Mouse (Mus musculus) liver, postnatal 0 days (tissue): ENCODE results near the gene Rnf141.
A peak's percentile ranks its signal among the peaks of the same experiment; 100 is the strongest.

ENCODE experiments used
- CTCF ChIP-seq: sonication (generic); IDR thresholded peaks from 2 replicates; pipeline ENCODE4 v1.5.1; 2016; ENCODE audit warnings: antibody characterized with exemption, low read depth
- EP300 ChIP-seq: IDR thresholded peaks from 2 replicates; pipeline ENCODE4 v1.6.1; 2016; ENCODE audit warnings: antibody characterized with exemption, low read depth, mild to moderate bottlenecking

- TF ChIP-seq CTCF (no peak), EP300 (0 out of 2 replicates have a peak, but pooled peaks have one; percentile 14)
Observed at GRCm38 (mm10) chr7:110823593-110823992, 20.7 kb downstream of the Rnf141 start.
